In genomic region chr6:82091773-82092172, GRCm38 (mm10) we compare ENCODE assay signal across 9 mouse cellular contexts. TPM values are rescaled to one million over a fixed set of nuclear protein-coding genes. Genes with fewer than 3 reads are reported as not detected.
A peak's percentile ranks its signal among the peaks of the same experiment; 100 is the strongest.
DNase-seq lines count a peak whose midpoint lies in the region; ATAC-seq lines count a peak whose summit lies in the region.
"Had no signal": no experiment of that assay in that cellular context is flagged by ENCODE, and none has a peak within 500 bp of the region (broad histone marks: within the 10 kb centered on the region; RNA-seq: fewer than 3 reads in every experiment).

No protein-coding gene starts in this region.

- H3K9ac ChIP-seq in heart, embryonic 15.5 days: no peak overlapping the region
- H3K9ac ChIP-seq in forebrain, embryonic 13.5 days: peak overlapping the region; percentile 58
- H3K9ac ChIP-seq in limb, embryonic 13.5 days: no peak overlapping the region
- no peak overlapping the region for H3K9ac ChIP-seq in stomach, embryonic 15.5 days

- H3K27me3 ChIP-seq in heart, embryonic 15.5 days: peaks cover 12% of the 10 kb centered on the region; the same call in 1 of the 2 replicates
- peaks cover 22% of the 10 kb centered on the region for H3K27me3 ChIP-seq in forebrain, embryonic 13.5 days
- peaks cover 8% of the 10 kb centered on the region for H3K27me3 ChIP-seq in limb, embryonic 13.5 days
- H3K27me3 ChIP-seq in stomach, embryonic 15.5 days (replicated peaks): no peaks in the 10 kb centered on the region

- H3K9me3 ChIP-seq in heart, embryonic 15.5 days (replicated peaks): no peaks in the 10 kb centered on the region
- no peaks in the 10 kb centered on the region for H3K9me3 ChIP-seq in forebrain, embryonic 13.5 days (replicated peaks)
- 0 out of 2 replicates have a peak, but pooled peaks cover 2% of the 10 kb centered on the region for H3K9me3 ChIP-seq in limb, embryonic 13.5 days
- no peaks in the 10 kb centered on the region for H3K9me3 ChIP-seq in stomach, embryonic 15.5 days

- H3K4me2 ChIP-seq in heart, embryonic 15.5 days: peak overlapping the region; percentile 62
- peak overlapping the region; percentile 70 for H3K4me2 ChIP-seq in forebrain, embryonic 13.5 days
- H3K4me2 ChIP-seq in limb, embryonic 13.5 days (replicated peaks): peak overlapping the region; percentile 45
- peak overlapping the region; percentile 39 for H3K4me2 ChIP-seq in stomach, embryonic 15.5 days

- 9% methylated on average over 28 of the region's 28 CpGs for WGBS in heart, embryonic 15.5 days
- WGBS in forebrain, embryonic 13.5 days: 2% methylated on average over 28 of the region's 28 CpGs
- 13% methylated on average over 28 of the region's 28 CpGs for WGBS in limb, embryonic 13.5 days
- 28% methylated on average over 28 of the region's 28 CpGs for WGBS in stomach, embryonic 15.5 days

- H3K4me1 ChIP-seq in heart, embryonic 15.5 days (replicated peaks): peaks cover 7% of the 10 kb centered on the region
- peaks cover 6% of the 10 kb centered on the region; the same call in 1 of the 2 replicates for H3K4me1 ChIP-seq in forebrain, embryonic 13.5 days
- H3K4me1 ChIP-seq in limb, embryonic 13.5 days: no peaks in the 10 kb centered on the region
- H3K4me1 ChIP-seq in stomach, embryonic 15.5 days: no peaks in the 10 kb centered on the region

- no peak for DNase-seq in heart, postnatal 14 days
- peak; percentile 11 to 20 for DNase-seq in adrenal gland, adult 18-20 months (ENCODE audit: low spot score in 2 of 2)
- DNase-seq in lung, postnatal 25 days (ENCODE audit: low spot score): no peak
- no peak for DNase-seq in gastrocnemius, postnatal 10 days

- intact Hi-C loops in heart, postnatal 14 days (cut with DNase I): no loop called here

- ATAC-seq in heart, embryonic 15.5 days (replicated peaks; ENCODE audit: insufficient number of reproducible peaks, insufficient read depth, low FRiP score, low read depth): no peak
- peak; percentile 24; the same call in 1 of the 2 replicates for ATAC-seq in forebrain, embryonic 13.5 days
- no peak for ATAC-seq in limb, embryonic 13.5 days (ENCODE audit: low FRiP score, low read depth)
- ATAC-seq in stomach, embryonic 15.5 days (ENCODE audit: insufficient read depth, low FRiP score, low read depth): no peak

- peak overlapping the region; percentile 33 for H3K4me3 ChIP-seq in heart, embryonic 15.5 days
- H3K4me3 ChIP-seq in forebrain, embryonic 13.5 days: peak overlapping the region; percentile 37
- peak overlapping the region; percentile 21 for H3K4me3 ChIP-seq in limb, embryonic 13.5 days
- H3K4me3 ChIP-seq in stomach, embryonic 15.5 days (replicated peaks): no peak overlapping the region
- H3K4me3 ChIP-seq: myocyte had no signal

- H3K36me3 ChIP-seq in heart, embryonic 15.5 days: no peaks in the 10 kb centered on the region
- no peaks in the 10 kb centered on the region for H3K36me3 ChIP-seq in forebrain, embryonic 13.5 days (ENCODE audit: poor library complexity, severe bottlenecking)
- H3K36me3 ChIP-seq in limb, embryonic 13.5 days: peaks cover 26% of the 10 kb centered on the region
- no peaks in the 10 kb centered on the region for H3K36me3 ChIP-seq in stomach, embryonic 15.5 days

- no peak overlapping the region for H3K27ac ChIP-seq in heart, embryonic 15.5 days
- no peak overlapping the region for H3K27ac ChIP-seq in forebrain, embryonic 13.5 days
- H3K27ac ChIP-seq in limb, embryonic 13.5 days: no peak overlapping the region
- H3K27ac ChIP-seq in stomach, embryonic 15.5 days: no peak overlapping the region

RNA-seq across cellular contexts. Expression of gene Eva1a, which starts 50.9 kb away (rescaled TPM):
- 5.2 and 8.1 TPM in 2 replicates for polyA plus RNA-seq in heart, embryonic 15.5 days (2015; fragmentation: Nextera tagmentation; extraction: Ambion mirVana)
- 1 to 10 TPM; 3.7 to 5.2 TPM for total RNA-seq in heart, postnatal 14 days (2021)
- total RNA-seq in adrenal gland, adult 18-20 months (2021): 1 to 10 TPM; 2.6 to 2.8 TPM
- 1.2 and 1.9 TPM in 2 replicates for polyA plus RNA-seq in forebrain, embryonic 13.5 days (2015; fragmentation: Nextera tagmentation; extraction: Ambion mirVana)
- 37.2 and 39.1 TPM in 2 replicates for polyA plus RNA-seq in limb, embryonic 13.5 days (2015; fragmentation: Nextera tagmentation; extraction: Ambion mirVana)
- polyA plus RNA-seq in stomach, embryonic 15.5 days (2015; fragmentation: Nextera tagmentation; extraction: Ambion mirVana): 18.1 and 19.3 TPM in 2 replicates
- total RNA-seq in gastrocnemius, postnatal 10 days (2021): 1 to 10 TPM; 2.0 to 2.1 TPM

Comparison
In these comparisons a context has a peak if more than half of its experiments do, and no peak if none do; other contexts are left out.
1. DNase-seq: peak in adrenal gland, adult 18-20 months (2 of 2); none in heart, postnatal 14 days (0 of 2), lung, postnatal 25 days (single experiment) and gastrocnemius, postnatal 10 days (single experiment).
2. Peak in every context shown above with its lines, with median percentiles within 50 percentile points of each other: H3K4me2 ChIP-seq.